Comparison of ENCODE assay signal across 8 mouse cellular contexts in genomic region chr7:6155031-6155872, GRCm38 (mm10). TPM values are rescaled to one million over a fixed set of nuclear protein-coding genes. Genes with fewer than 3 reads are reported as not detected.
DNase-seq lines count a peak whose midpoint lies in the region; ATAC-seq and TF ChIP-seq lines count a peak whose summit lies in the region.

No protein-coding gene starts in this region.

- no peaks in the 10 kb centered on the region for H3K9me3 ChIP-seq in heart, embryonic 11.5 days (replicated peaks; ENCODE audit: control insufficient read depth, low read length)
- H3K9me3 ChIP-seq in kidney, embryonic 16.5 days (ENCODE audit: low read length), result no peaks in the 10 kb centered on the region
- H3K9me3 ChIP-seq in liver, embryonic 13.5 days (replicated peaks), result no peaks in the 10 kb centered on the region
- no peaks in the 10 kb centered on the region for H3K9me3 ChIP-seq in stomach, embryonic 16.5 days (replicated peaks; ENCODE audit: control insufficient read depth, low read length)

- peak overlapping the region; percentile 82 for H3K4me2 ChIP-seq in heart, embryonic 11.5 days
- H3K4me2 ChIP-seq in kidney, embryonic 16.5 days (replicated peaks; ENCODE audit: low read depth, low read length), result peak overlapping the region; percentile 78
- H3K4me2 ChIP-seq in liver, embryonic 13.5 days, result peak overlapping the region; percentile 91
- H3K4me2 ChIP-seq in stomach, embryonic 16.5 days (ENCODE audit: low read depth, low read length), result peak overlapping the region; percentile 73

- DNase-seq in CD4-positive helper T cell, adult 2 months (ENCODE audit: low read depth, low spot score), result peak; percentile 93
- peak; percentile 94 for DNase-seq in brain, adult 2 months (ENCODE audit: low read depth, low spot score)
- DNase-seq in liver, embryonic 13.5 days, result peak; percentile 66
- DNase-seq in natural killer cell, adult 2 months (ENCODE audit: low spot score in 2 of 2), result peak; percentile 72

- TF ChIP-seq POLR2A in embryonic fibroblast, embryonic 13.5 days (IDR thresholded peaks at IDR 0.05; ENCODE audit: low read depth, low read length), result peak; percentile 67

- no peaks in the 10 kb centered on the region for H3K27me3 ChIP-seq in heart, embryonic 11.5 days (ENCODE audit: control insufficient read depth, insufficient read depth, low read length)
- H3K27me3 ChIP-seq in kidney, embryonic 16.5 days (ENCODE audit: insufficient read depth, low read length), result no peaks in the 10 kb centered on the region
- no peaks in the 10 kb centered on the region for H3K27me3 ChIP-seq in liver, embryonic 13.5 days
- H3K27me3 ChIP-seq in stomach, embryonic 16.5 days (ENCODE audit: control insufficient read depth, insufficient read depth, low read length), result no peaks in the 10 kb centered on the region

- H3K4me1 ChIP-seq in embryonic fibroblast, embryonic 13.5 days (ENCODE audit: control insufficient read depth, insufficient read depth, low read length), result peaks cover 17% of the 10 kb centered on the region
- H3K4me1 ChIP-seq in heart, embryonic 11.5 days (ENCODE audit: control insufficient read depth, insufficient read depth, low read length), result peaks cover 23% of the 10 kb centered on the region
- peaks cover 27% of the 10 kb centered on the region for H3K4me1 ChIP-seq in kidney, embryonic 16.5 days (ENCODE audit: insufficient read depth, low read length)
- peaks cover 70% of the 10 kb centered on the region for H3K4me1 ChIP-seq in liver, embryonic 13.5 days (replicated peaks)
- H3K4me1 ChIP-seq in stomach, embryonic 16.5 days (ENCODE audit: control insufficient read depth, insufficient read depth, low read length), result peaks cover 36% of the 10 kb centered on the region

- ATAC-seq in heart, embryonic 11.5 days (replicated peaks; ENCODE audit: insufficient number of reproducible peaks, low FRiP score, low TSS enrichment), result peak; percentile 80
- ATAC-seq in kidney, embryonic 16.5 days (ENCODE audit: low FRiP score, low TSS enrichment), result peak; percentile 77
- peak; percentile 67 for ATAC-seq in liver, embryonic 13.5 days (ENCODE audit: low read depth)
- peak; percentile 70 for ATAC-seq in stomach, embryonic 16.5 days (ENCODE audit: insufficient read depth, low FRiP score)

- peak overlapping the region; percentile 82 for H3K27ac ChIP-seq in embryonic fibroblast, embryonic 13.5 days (ENCODE audit: insufficient read depth, low read length)
- H3K27ac ChIP-seq in heart, embryonic 11.5 days (ENCODE audit: low read depth, low read length), result peak overlapping the region; percentile 87
- peak overlapping the region; percentile 96 for H3K27ac ChIP-seq in kidney, embryonic 16.5 days (ENCODE audit: low read length)
- peak overlapping the region; percentile 90 for H3K27ac ChIP-seq in liver, embryonic 13.5 days
- H3K27ac ChIP-seq in stomach, embryonic 16.5 days (ENCODE audit: low read length), result peak overlapping the region; percentile 94

- peak overlapping the region; percentile 71 for H3K4me3 ChIP-seq in embryonic fibroblast, embryonic 13.5 days (ENCODE audit: insufficient read depth, low read length)
- peak overlapping the region; percentile 78 for H3K4me3 ChIP-seq in heart, embryonic 11.5 days (ENCODE audit: low read depth, low read length)
- peak overlapping the region; percentile 88 for H3K4me3 ChIP-seq in kidney, embryonic 16.5 days (ENCODE audit: low read length)
- H3K4me3 ChIP-seq in liver, embryonic 13.5 days (replicated peaks), result peak overlapping the region; percentile 85
- peak overlapping the region; percentile 71 for H3K4me3 ChIP-seq in stomach, embryonic 16.5 days (replicated peaks; ENCODE audit: low read length)

- H3K9ac ChIP-seq in heart, embryonic 11.5 days (ENCODE audit: low read depth, low read length), result peak overlapping the region; percentile 92
- H3K9ac ChIP-seq in kidney, embryonic 16.5 days (replicated peaks; ENCODE audit: low read length), result peak overlapping the region; percentile 90
- H3K9ac ChIP-seq in liver, embryonic 13.5 days, result peak overlapping the region; percentile 93
- H3K9ac ChIP-seq in stomach, embryonic 16.5 days (ENCODE audit: low read length), result peak overlapping the region; percentile 92

- no peaks in the 10 kb centered on the region for H3K36me3 ChIP-seq in heart, embryonic 11.5 days (ENCODE audit: control insufficient read depth, insufficient read depth, low read length)
- H3K36me3 ChIP-seq in kidney, embryonic 16.5 days (ENCODE audit: insufficient read depth, low read length), result no peaks in the 10 kb centered on the region
- H3K36me3 ChIP-seq in liver, embryonic 13.5 days, result no peaks in the 10 kb centered on the region
- H3K36me3 ChIP-seq in stomach, embryonic 16.5 days (ENCODE audit: control insufficient read depth, insufficient read depth, low read length), result no peaks in the 10 kb centered on the region

- WGBS in heart, embryonic 11.5 days (ENCODE audit: insufficient replicate concordance), result under 1% methylated on average over 69 of the region's 85 CpGs
- 0% methylated on average over 60 of the region's 85 CpGs for WGBS in kidney, embryonic 16.5 days
- under 1% methylated on average over 67 of the region's 85 CpGs for WGBS in liver, embryonic 13.5 days (ENCODE audit: insufficient replicate concordance)
- under 1% methylated on average over 84 of the region's 85 CpGs for WGBS in stomach, embryonic 16.5 days

- no peak for TF ChIP-seq CTCF in embryonic fibroblast, embryonic 13.5 days (IDR thresholded peaks at IDR 0.05; ENCODE audit: borderline replicate concordance, insufficient read depth, low read length)

RNA-seq across cellular contexts. Expression of gene Zfp787, which starts 0.5 kb away (rescaled TPM):
- 14.2 and 19.0 TPM in 2 replicates for polyA plus RNA-seq in embryonic fibroblast, embryonic 13.5 days (2011; ENCODE audit: insufficient read length, low read depth, missing spikeins)
- polyA plus RNA-seq in heart, embryonic 11.5 days (2014; fragmentation: Nextera tagmentation; extraction: Ambion mirVana), result 9.0 and 13.3 TPM in 2 replicates
- polyA plus RNA-seq in kidney, embryonic 16.5 days (2015; fragmentation: Nextera tagmentation; extraction: Ambion mirVana), result 27.7 and 31.8 TPM in 2 replicates
- polyA plus RNA-seq in liver, embryonic 13.5 days (2015; fragmentation: Nextera tagmentation; extraction: Ambion mirVana), result 9.9 and 12.0 TPM in 2 replicates
- 15.0 and 22.0 TPM in 2 replicates for polyA plus RNA-seq in stomach, embryonic 16.5 days (2015; fragmentation: Nextera tagmentation; extraction: Ambion mirVana)

RNA-seq across cellular contexts. Expression of gene Zfp444, which starts 16.8 kb away (rescaled TPM):
- 15.2 and 20.9 TPM in 2 replicates for polyA plus RNA-seq in embryonic fibroblast, embryonic 13.5 days (2011; ENCODE audit: insufficient read length, low read depth, missing spikeins)
- polyA plus RNA-seq in heart, embryonic 11.5 days (2014; fragmentation: Nextera tagmentation; extraction: Ambion mirVana), result 30.9 and 31.4 TPM in 2 replicates
- polyA plus RNA-seq in kidney, embryonic 16.5 days (2015; fragmentation: Nextera tagmentation; extraction: Ambion mirVana), result 69.9 and 73.5 TPM in 2 replicates
- polyA plus RNA-seq in liver, embryonic 13.5 days (2015; fragmentation: Nextera tagmentation; extraction: Ambion mirVana), result 19.6 and 21.0 TPM in 2 replicates
- 28.8 and 32.7 TPM in 2 replicates for polyA plus RNA-seq in stomach, embryonic 16.5 days (2015; fragmentation: Nextera tagmentation; extraction: Ambion mirVana)

RNA-seq across cellular contexts. Expression of gene Galp, which starts 41.6 kb away (rescaled TPM):
- polyA plus RNA-seq in embryonic fibroblast, embryonic 13.5 days (2011; ENCODE audit: insufficient read length, low read depth, missing spikeins), result not detected in 2 replicates
- not detected in 2 replicates for polyA plus RNA-seq in heart, embryonic 11.5 days (2014; fragmentation: Nextera tagmentation; extraction: Ambion mirVana)
- not detected in 2 replicates for polyA plus RNA-seq in kidney, embryonic 16.5 days (2015; fragmentation: Nextera tagmentation; extraction: Ambion mirVana)
- not detected in 2 replicates for polyA plus RNA-seq in liver, embryonic 13.5 days (2015; fragmentation: Nextera tagmentation; extraction: Ambion mirVana)
- polyA plus RNA-seq in stomach, embryonic 16.5 days (2015; fragmentation: Nextera tagmentation; extraction: Ambion mirVana), result not detected in 2 replicates

Comparison
In these comparisons a context has a peak if more than half of its experiments do, and no peak if none do; other contexts are left out.
1. Peak in every context shown above with its lines: DNase-seq, ATAC-seq, H3K4me3 ChIP-seq and H3K27ac ChIP-seq.